Mouse (Mus musculus) CH12F3 (cell line): Measurements from ENCODE around the gene Tfap2e.

Experiments
- in situ Hi-C: fragments of 300-500 bp; cut with MboI; formaldehyde crosslinking; loops from 2 replicates; pipeline ENCODE4 v1.14.3; 2020; ENCODE audit warnings: low sequenced_read_pairs

The Tfap2e gene

GRCm38 (mm10) chr4:126752024-126752607, 16.1 kb upstream of the Tfap2e start:
- in situ Hi-C loops = no loop called here

- in situ Hi-C loops = no loop called here
Measured at GRCm38 (mm10) chr4:126751556-126752023, 15.6 kb upstream of the Tfap2e start.

GRCm38 (mm10) chr4:126750863-126751555, 15.0 kb upstream of the Tfap2e start:
- in situ Hi-C loops = no loop called here

- in situ Hi-C loops = no loop called here
Measured at GRCm38 (mm10) chr4:126750046-126750683, 14.1 kb upstream of the Tfap2e start.

GRCm38 (mm10) chr4:126749553-126749952, 13.5 kb upstream of the Tfap2e start:
- in situ Hi-C loops = no loop called here

GRCm38 (mm10) chr4:126748381-126748780, 12.3 kb upstream of the Tfap2e start:
- in situ Hi-C loops = no loop called here

GRCm38 (mm10) chr4:126746194-126746840, 10.3 kb upstream of the Tfap2e start:
- in situ Hi-C loops = no loop called here

GRCm38 (mm10) chr4:126745506-126746193, 9.6 kb upstream of the Tfap2e start:
- in situ Hi-C loops = no loop called here

- in situ Hi-C loops = no loop called here
Measured at GRCm38 (mm10) chr4:126744831-126745230, 8.8 kb upstream of the Tfap2e start.

- in situ Hi-C loops = no loop called here
Measured at GRCm38 (mm10) chr4:126743713-126744112, 7.7 kb upstream of the Tfap2e start.

GRCm38 (mm10) chr4:126742976-126743375, 6.9 kb upstream of the Tfap2e start:
- in situ Hi-C loops = no loop called here

GRCm38 (mm10) chr4:126741448-126741847, 5.4 kb upstream of the Tfap2e start:
- in situ Hi-C loops = no loop called here

GRCm38 (mm10) chr4:126739966-126740676, 4.1 kb upstream of the Tfap2e start:
- in situ Hi-C loops = loop anchor here (10.0 kb wide), 1 partner anchor 135 kb away; the partner anchor contains the start of gene 5730409E04Rik

GRCm38 (mm10) chr4:126735382-126736000, 549 bp downstream of the Tfap2e start:
- in situ Hi-C loops = loop anchor here (10.0 kb wide), 1 partner anchor 131 kb away; the partner anchor contains the start of gene 5730409E04Rik

- in situ Hi-C loops = loop anchor here (10.0 kb wide), 1 partner anchor 130 kb away; the partner anchor contains the start of gene 5730409E04Rik
Measured at GRCm38 (mm10) chr4:126734700-126735381, 1.2 kb downstream of the Tfap2e start.

GRCm38 (mm10) chr4:126734001-126734603, 1.9 kb downstream of the Tfap2e start:
- in situ Hi-C loops = loop anchor here (10.0 kb wide), 1 partner anchor 129 kb away; the partner anchor contains the start of gene 5730409E04Rik

GRCm38 (mm10) chr4:126732531-126733380, 3.3 kb downstream of the Tfap2e start:
- in situ Hi-C loops = loop anchor here (10.0 kb wide), 1 partner anchor 128 kb away; the partner anchor contains the start of gene 5730409E04Rik
